Comparison of ENCODE assay signal across 13 mouse cellular contexts in genomic region chr14:44067879-44068278, GRCm38 (mm10). TPM values are rescaled to one million over a fixed set of nuclear protein-coding genes. Genes with fewer than 3 reads are reported as not detected.
DNase-seq lines count a peak whose midpoint lies in the region; ATAC-seq and TF ChIP-seq lines count a peak whose summit lies in the region.
"Not testable (repeated sequence)": the region's sequence is repeated elsewhere in the genome, so short reads cannot be mapped to it uniquely, and the experiment has no call there.
"Had no signal": no experiment of that assay in that cellular context is flagged by ENCODE, and none has a peak within 500 bp of the region (broad histone marks: within the 10 kb centered on the region; RNA-seq: fewer than 3 reads in every experiment).

No protein-coding gene starts in this region.

- H3K4me1 ChIP-seq in cortical plate, adult 2 months (ENCODE audit: control insufficient read depth, insufficient read depth, low read length); hindbrain, postnatal 0 days (ENCODE audit: insufficient read depth, low read length); lung, embryonic 14.5 days (ENCODE audit: insufficient read depth): not testable (repeated sequence)

- not testable (repeated sequence) for H3K9ac ChIP-seq in hindbrain, postnatal 0 days (replicated peaks; ENCODE audit: low read length); lung, embryonic 14.5 days

- H3K36me3 ChIP-seq in hindbrain, postnatal 0 days (ENCODE audit: insufficient read depth, low read length); lung, embryonic 14.5 days (ENCODE audit: insufficient read depth): not testable (repeated sequence)

- TF ChIP-seq CTCF in cortical plate, adult 2 months (IDR thresholded peaks at IDR 0.05; ENCODE audit: extremely low read depth, insufficient read depth, low read length): peak; percentile 17; the same call in 1 of the 2 replicates
- peak; percentile 68 for TF ChIP-seq CTCF in hindbrain, postnatal 0 days (IDR thresholded peaks at IDR 0.05; ENCODE audit: low read depth)
- TF ChIP-seq CTCF in lung, embryonic 14.5 days (IDR thresholded peaks at IDR 0.05; ENCODE audit: low read depth): peak; percentile 52

- H3K27ac ChIP-seq in cortical plate, adult 2 months (ENCODE audit: insufficient read depth, low read length); hindbrain, postnatal 0 days; lung, embryonic 14.5 days (ENCODE audit: low read depth): not testable (repeated sequence)

- not testable (repeated sequence) for H3K9me3 ChIP-seq in hindbrain, postnatal 0 days (ENCODE audit: low read length); lung, embryonic 14.5 days (ENCODE audit: low read depth, low read length)

- DNase-seq in ES-CJ7 (ENCODE audit: low read depth, low spot score): peak; percentile 53
- peak; percentile 12 for DNase-seq in hindbrain, postnatal 0 days (ENCODE audit: low spot score)
- peak; percentile 6 to 8 for DNase-seq in layer of hippocampus, postnatal 25 days (ENCODE audit: extremely low spot score in 1 of 2, low spot score in 1 of 2)
- peak; percentile 35 for DNase-seq in lung, embryonic 14.5 days
- DNase-seq in neural tube, embryonic 10.5 days (ENCODE audit: extremely low spot score, low spot score): peak; percentile 27

- peak; percentile 74 for ATAC-seq in frontal cortex, adult (ENCODE audit: low TSS enrichment)
- ATAC-seq in hindbrain, postnatal 0 days; lung, embryonic 14.5 days (ENCODE audit: insufficient read depth): not testable (repeated sequence)

- not testable (repeated sequence) for TF ChIP-seq POLR2A in cortical plate, adult 2 months (IDR thresholded peaks at IDR 0.05; ENCODE audit: extremely low read depth, insufficient read depth, low read length)

- H3K4me2 ChIP-seq in hindbrain, postnatal 0 days (ENCODE audit: low read depth, low read length); lung, embryonic 14.5 days: not testable (repeated sequence)

- 92% methylated on average over 1 of the region's 1 CpGs for WGBS in hindbrain, postnatal 0 days
- WGBS in lung, embryonic 14.5 days: 83% methylated on average over 1 of the region's 1 CpGs

- H3K4me3 ChIP-seq in cortical plate, adult 2 months (ENCODE audit: insufficient read depth, low read length); hindbrain, postnatal 0 days (ENCODE audit: low read length); lung, embryonic 14.5 days (ENCODE audit: low read depth, low read length): not testable (repeated sequence)

- not testable (repeated sequence) for H3K27me3 ChIP-seq in hindbrain, postnatal 0 days (ENCODE audit: insufficient read depth, low read length); lung, embryonic 14.5 days (ENCODE audit: insufficient read depth, low read length)

RNA-seq across cellular contexts. Expression of gene Ear2, which starts 34.6 kb away (rescaled TPM):
- polyA plus RNA-seq in cortical plate, adult 2 months (2012; rRNA removed): 0.53 and 0.54 TPM in 2 replicates
- not detected in 2 replicates for total RNA-seq in hindbrain, postnatal 0 days (2014; rRNA removed)
- polyA plus RNA-seq in hindbrain, postnatal 0 days (2015; fragmentation: Nextera tagmentation; extraction: Ambion mirVana): not detected in 2 replicates
- not detected for total RNA-seq in layer of hippocampus, postnatal 25 days (2021)
- polyA plus RNA-seq in lung, embryonic 14.5 days (2014; fragmentation: Nextera tagmentation; extraction: Ambion mirVana): 0.45 and 0.65 TPM in 2 replicates
- polyA plus RNA-seq: forebrain, embryonic 13.5 days; kidney, embryonic 14.5 days; midbrain, embryonic 15.5 days had no signal

RNA-seq across cellular contexts. Expression of gene Gm3327, which starts 55.8 kb away (rescaled TPM):
- not detected in 2 replicates for polyA plus RNA-seq in cortical plate, adult 2 months (2012; rRNA removed)
- not detected in 2 replicates for total RNA-seq in hindbrain, postnatal 0 days (2014; rRNA removed)
- polyA plus RNA-seq in hindbrain, postnatal 0 days (2015; fragmentation: Nextera tagmentation; extraction: Ambion mirVana): not detected in 2 replicates
- not detected for total RNA-seq in layer of hippocampus, postnatal 25 days (2021)
- not detected in 2 replicates for polyA plus RNA-seq in lung, embryonic 14.5 days (2014; fragmentation: Nextera tagmentation; extraction: Ambion mirVana)
- total RNA-seq: gastrocnemius, postnatal 36 days; heart, postnatal 14 days had no signal
- polyA plus RNA-seq: forebrain, embryonic 13.5 days; kidney, embryonic 14.5 days; midbrain, embryonic 15.5 days; spleen, adult 2 months had no signal

Comparison
In these comparisons a context has a peak if more than half of its experiments do, and no peak if none do; other contexts are left out.
1. CTCF ChIP-seq: peak in every context shown above with its lines; median percentile 68 in hindbrain, postnatal 0 days; 52 in lung, embryonic 14.5 days; 17 in cortical plate, adult 2 months.